Mouse (Mus musculus) Patski (cell line): ENCODE measurements around the gene Gm11060. TPM values are rescaled to one million over a fixed set of nuclear protein-coding genes. Genes with fewer than 3 reads are reported as not detected.

Source experiments
- ATAC-seq: fragments of 100-300 bp; one replicate; pipeline ENCODE4 v1.8.0; 2021
- CTCF ChIA-PET: fragments of 350-600 bp; sonication (Branson Sonifier 250); formaldehyde crosslinking; loops from one replicate; lab custom pipeline; 2022; ENCODE audit warnings: inconsistent platforms; lab: Charles Lee
- POLR2A ChIA-PET: fragments of 350-600 bp; sonication (Branson Sonifier 250); formaldehyde crosslinking; loops from one replicate; lab custom pipeline; 2022; ENCODE audit warnings: antibody characterized with exemption, inconsistent platforms; lab: Charles Lee
- DNase-seq: peaks from one replicate; pipeline ENCODE4 v3.0.0-alpha.2; 2011; ENCODE audit warnings: low read depth, low spot score
- H3K27me3 ChIP-seq: fragments of 371-371 bp; one replicate; pipeline ENCODE4 v1.5.1; 2021
- CTCF ChIP-seq: fragments of 100-300 bp; IDR thresholded peaks from one replicate; pipeline ENCODE4 v1.5.1; 2021
- in situ Hi-C: fragments of 300-500 bp; cut with MboI; formaldehyde crosslinking; loops from 3 replicates; pipeline ENCODE4 v1.11.1; 2018; ENCODE audit warnings: low pct_unique_long_range_greater_than_20kb, mixed read lengths
- polyA plus RNA-seq: library from polyadenylated mRNA; unstranded; gene quantifications from one replicate; pipeline ENCODE4 v1.2.3, GENCODE M21; 2021

Gene Gm11060
- polyA plus RNA-seq, 1 experiment from 2014 or later = not detected

- no peak for TF ChIP-seq CTCF
- POLR2A ChIA-PET = no interaction called here
- in situ Hi-C loops = no loop called here
- ATAC-seq (no peak), DNase-seq (no peak)
- CTCF ChIA-PET = interaction anchor here (4.9 kb wide), 1 partner anchor 15 kb away, joined by 15 read pairs; no protein-coding TSS in a partner anchor
- no peaks in the 10 kb centered on the region for H3K27me3 ChIP-seq
Measured at GRCm38 (mm10) chr2:105139471-105139870, 47.7 kb downstream of the Gm11060 start.

- ChIA-PET POLR2A (no interaction called here), CTCF (interaction anchor here (4.9 kb wide), 1 partner anchor 13 kb away, joined by 15 read pairs; no protein-coding TSS in a partner anchor)
- H3K27me3 ChIP-seq = no peaks in the 10 kb centered on the region
- ATAC-seq = peak; percentile 17
- in situ Hi-C loops = no loop called here
- DNase-seq = no peak
- no peak for TF ChIP-seq CTCF
Measured at GRCm38 (mm10) chr2:105141371-105141770, 49.6 kb downstream of the Gm11060 start.

Other genes starting within 250 kb of the Gm11060 start
- gene Prrg4, start 242.1 kb upstream of the Gm11060 start, polyA plus RNA-seq = 6.5 TPM
- 4.8 TPM for gene Ccdc73, start 224.2 kb upstream of the Gm11060 start, polyA plus RNA-seq
- gene Eif3m, start 74.9 kb upstream of the Gm11060 start, polyA plus RNA-seq = 235 TPM
- 15.2 TPM for gene Wt1, start 34.5 kb downstream of the Gm11060 start, polyA plus RNA-seq
- gene Them7, start 132.3 kb downstream of the Gm11060 start, polyA plus RNA-seq = 3.1 TPM